Mouse (Mus musculus) duodenum, adult 2 months (tissue): ENCODE measurements around the gene Dapk1. TPM values are rescaled to one million over a fixed set of nuclear protein-coding genes. Genes with fewer than 3 reads are reported as not detected.

Experiments
- polyA plus RNA-seq: library from polyadenylated mRNA; depleted of rRNA; stranded (reverse); fragments of >200 nt; gene quantifications from 2 replicates; pipeline ENCODE4 v1.2.3, GENCODE M21; 2012; ENCODE audit warnings: low replicate concordance; rRNA removed

Gene Dapk1
- polyA plus RNA-seq: 5.8 and 11.4 TPM in 2 replicates

DNA sequence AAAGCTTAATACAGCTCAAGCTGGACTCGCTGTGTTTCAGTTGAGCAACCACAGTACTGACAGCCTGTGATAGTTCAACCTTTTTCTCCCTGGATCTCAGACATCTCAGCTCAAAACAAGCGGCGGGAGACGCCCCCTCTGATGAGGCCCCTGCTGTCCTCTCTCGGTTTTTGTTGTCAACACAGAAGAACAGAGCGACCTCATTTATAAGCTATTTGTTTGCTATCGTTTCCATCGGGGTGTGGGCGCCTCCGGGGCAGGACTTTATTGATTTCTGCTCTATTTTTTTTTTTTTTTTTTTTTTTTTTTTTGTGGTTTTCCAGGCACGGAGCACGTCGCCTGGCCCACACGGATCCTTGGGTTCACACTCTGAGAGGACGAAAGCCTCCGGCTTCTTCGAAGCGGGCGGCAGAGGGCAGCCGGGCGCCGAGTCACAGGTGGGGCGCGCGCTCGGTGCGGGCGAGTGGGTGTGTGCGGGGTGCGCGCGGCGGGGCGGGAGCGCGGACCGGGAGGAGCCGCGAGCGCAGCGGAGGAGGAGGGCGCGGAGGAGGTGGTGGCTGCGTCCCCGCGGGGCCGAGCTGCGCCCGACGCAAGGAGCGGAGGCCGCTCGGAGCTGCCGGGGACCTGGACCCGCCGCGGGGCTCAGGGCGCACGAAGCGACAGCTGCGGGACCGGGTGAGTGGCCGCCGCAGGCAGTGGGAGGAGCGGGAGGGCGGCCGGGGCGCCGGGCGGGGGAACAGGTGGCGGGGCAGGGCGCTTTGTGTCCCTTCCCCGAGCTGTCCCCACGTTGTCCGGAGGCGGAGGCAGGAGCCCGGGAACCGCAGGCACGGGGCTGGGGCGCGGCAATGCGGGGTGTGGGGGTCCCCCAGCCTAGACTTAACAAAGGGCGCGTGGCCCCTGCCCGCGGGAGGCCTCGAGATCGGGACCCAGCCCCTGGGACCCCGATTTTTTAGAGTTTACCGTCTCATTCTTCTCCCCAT is at the start of gene Dapk1:
Gene Dapk1, plus strand, starts transcription at position 512 of the 980 bp plus-strand sequence.

DNA sequence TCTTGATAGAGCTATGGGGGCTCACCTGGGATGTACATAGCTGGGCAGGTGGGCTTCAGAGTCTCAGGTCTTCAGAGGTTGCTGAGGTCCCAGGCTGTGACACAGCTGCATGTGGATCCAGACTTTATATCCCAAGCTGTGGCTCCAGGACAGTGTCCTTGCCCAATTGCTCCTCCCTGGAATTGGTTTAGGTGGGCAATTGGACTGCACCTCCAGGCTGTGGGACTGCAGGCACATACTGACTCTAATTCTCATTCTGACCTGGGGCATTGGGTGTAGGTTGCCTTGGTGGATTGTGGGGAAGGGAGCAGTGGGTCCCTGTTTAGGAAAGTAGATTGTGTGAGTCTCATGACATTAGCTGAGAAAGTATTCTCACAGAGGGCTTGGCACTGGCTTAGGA is 184.5 kb downstream of the Dapk1 start, which contains the start of gene BC051665:
Gene BC051665, minus strand, starts transcription at position 101 of the 400 bp plus-strand sequence.

DNA sequence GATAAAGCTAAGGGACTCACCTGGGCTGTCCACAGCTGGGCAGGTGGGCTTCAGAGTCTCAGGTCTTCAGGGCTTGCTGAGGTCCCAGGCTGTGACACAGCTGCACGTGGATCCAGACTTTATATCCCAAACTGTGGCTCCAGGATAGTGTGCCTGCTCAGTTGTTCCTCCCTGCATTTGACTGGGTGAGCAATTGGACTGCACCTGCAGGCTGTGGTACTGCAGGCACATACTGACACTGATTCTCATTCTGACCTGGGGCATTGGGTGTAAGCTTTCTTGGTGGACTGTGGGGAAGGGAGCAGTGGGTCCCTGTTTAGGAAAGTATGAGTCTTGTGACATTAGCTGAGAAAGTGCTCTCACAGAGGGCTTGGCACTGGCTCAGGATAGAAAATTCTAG is 201.0 kb downstream of the Dapk1 start, which contains the start of gene Ctsll3:
Gene Ctsll3, minus strand, starts transcription at position 101 of the 400 bp plus-strand sequence.

Other genes with a start within 250 kb of the Dapk1 start
- not detected in 2 replicates for gene BC051665, start 184.4 kb downstream of the Dapk1 start, polyA plus RNA-seq
- not detected in 2 replicates for gene Ctsll3, start 200.9 kb downstream of the Dapk1 start, polyA plus RNA-seq